Mouse (Mus musculus) midbrain, embryonic 10.5 days (tissue): ENCODE data around the gene Sox1. TPM values are rescaled to one million over a fixed set of nuclear protein-coding genes. Genes with fewer than 3 reads are reported as not detected.

Source experiments
- DNase-seq: peaks from one replicate; pipeline ENCODE4 v3.0.0-alpha.2; 2017; ENCODE audit warnings: low spot score
- H3K27ac ChIP-seq: fragments of 300-500 bp; sonication (generic); replicated peaks from 2 replicates; pipeline ENCODE4 v1.5.1; 2016; ENCODE audit warnings: mild to moderate bottlenecking
- H3K27me3 ChIP-seq: fragments of 300-500 bp; sonication (generic); 2 replicates; pipeline ENCODE4 v1.6.1; 2016; ENCODE audit warnings: low read depth, mild to moderate bottlenecking; ENCODE audit not compliant: poor library complexity, severe bottlenecking
- H3K36me3 ChIP-seq: fragments of 300-500 bp; sonication (generic); 2 replicates; pipeline ENCODE4 v1.6.1; 2016; ENCODE audit warnings: mild to moderate bottlenecking, moderate library complexity
- H3K4me1 ChIP-seq: fragments of 300-500 bp; sonication (generic); 2 replicates; pipeline ENCODE4 v1.6.1; 2016
- H3K4me3 ChIP-seq: fragments of 300-500 bp; sonication (generic); 2 replicates; pipeline ENCODE4 v1.5.1; 2016; ENCODE audit warnings: mild to moderate bottlenecking, moderate library complexity
- H3K9me3 ChIP-seq: fragments of 300-500 bp; sonication (generic); replicated peaks from 2 replicates; pipeline ENCODE4 v1.6.1; 2016; ENCODE audit warnings: mild to moderate bottlenecking
- WGBS: fragments of 180-500 bp; shearing (Covaris S2); methylation state at CpG from one replicate; pipeline ENCODE4 v1.1.7; 2016; 5-methylcytosine and 5-hydroxymethylcytosine counted together
- polyA plus RNA-seq: library from polyadenylated mRNA; unstranded; fragments of >200 nt; fragmentation: Nextera tagmentation; extraction: Ambion mirVana; gene quantifications from 2 replicates; pipeline ENCODE4 v1.2.1, GENCODE M21; 2016

Gene Sox1
- 3.2 and 3.4 TPM in 2 replicates for polyA plus RNA-seq

DNA sequence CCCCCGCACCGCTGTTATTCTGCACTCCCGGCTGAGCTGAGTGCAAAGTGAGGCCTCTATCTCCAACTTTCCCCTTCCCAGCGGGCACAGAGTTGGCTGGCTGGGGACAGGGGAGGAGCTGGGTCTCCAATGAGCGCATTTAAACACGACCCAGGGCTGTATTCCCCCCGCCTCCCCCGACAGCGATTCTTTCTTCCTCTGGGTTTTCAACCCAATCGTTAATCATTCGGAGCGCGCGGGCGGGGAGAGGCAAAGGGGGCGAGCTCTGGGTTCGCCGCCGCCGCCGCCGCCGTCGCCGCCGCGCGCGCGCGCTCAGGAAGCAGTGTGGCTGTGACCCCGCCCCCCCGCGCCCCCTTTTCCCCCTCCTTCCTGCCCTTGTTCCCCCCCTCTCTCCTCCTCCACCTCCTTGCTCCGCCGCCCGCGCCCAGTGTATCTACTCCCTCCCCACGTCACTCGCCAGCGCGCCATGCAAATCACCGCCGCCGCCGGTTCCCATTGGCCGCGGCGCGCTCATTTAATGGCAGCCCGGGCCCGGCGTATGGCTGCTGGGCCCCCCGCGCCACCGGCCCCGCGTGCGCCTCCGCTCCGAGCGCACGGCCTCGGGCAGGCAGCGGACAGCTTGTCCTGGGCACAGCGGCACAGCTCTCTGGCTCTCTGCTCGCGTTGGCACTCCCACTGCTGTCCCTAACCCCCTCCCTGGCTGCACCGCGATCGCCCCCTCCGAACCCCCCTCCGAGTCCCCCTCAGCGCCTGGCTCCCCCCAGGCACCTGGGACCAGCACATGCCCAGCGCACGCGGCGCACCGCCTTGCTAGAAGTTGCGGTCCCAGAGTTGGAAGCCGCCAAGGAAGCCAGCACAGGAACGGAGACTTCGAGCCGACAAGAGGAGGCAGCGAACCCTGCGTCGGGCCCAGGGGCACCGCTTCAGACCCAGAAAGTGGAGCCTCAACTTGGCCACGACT lies at the start of gene Sox1:
Gene Sox1, plus strand, starts transcription at position 225 of the 961 bp plus-strand sequence.
- under 1% methylated on average over 86 of the region's 89 CpGs for WGBS
- Histone ChIP-seq H3K36me3 (peaks cover 19% of the 10 kb centered on the region), H3K4me3 (peak within 1 kb of the TSS; percentile 69), H3K4me1 (peaks cover 75% of the 10 kb centered on the region), H3K27me3 (peaks cover 97% of the 10 kb centered on the region), H3K27ac (peak within 1 kb of the TSS; percentile 97), H3K9me3 (no peaks in the 10 kb centered on the region)
- peak; percentile 97 for DNase-seq

DNA sequence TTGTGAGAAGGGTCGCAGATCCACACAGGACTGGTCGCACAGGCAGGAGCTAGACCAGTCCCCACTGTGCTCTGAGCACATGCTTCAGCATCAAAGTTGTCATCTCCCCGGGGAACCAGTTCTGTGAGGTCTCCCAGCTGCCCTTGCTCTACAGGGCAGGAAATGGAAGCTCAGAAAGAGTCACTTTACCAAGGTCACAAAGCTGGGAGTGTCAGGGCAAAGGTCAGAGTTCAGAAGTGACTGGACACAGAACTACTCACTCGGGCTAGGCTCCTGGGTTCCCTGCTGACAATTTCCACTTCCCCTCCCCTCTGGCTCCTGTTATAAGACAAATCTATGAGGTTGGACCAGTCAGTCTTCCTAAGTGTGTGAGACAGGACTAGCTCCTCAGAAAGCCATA lies 49.2 kb upstream of the Sox1 start:
- H3K27me3 ChIP-seq = peaks cover 70% of the 10 kb centered on the region

DNA sequence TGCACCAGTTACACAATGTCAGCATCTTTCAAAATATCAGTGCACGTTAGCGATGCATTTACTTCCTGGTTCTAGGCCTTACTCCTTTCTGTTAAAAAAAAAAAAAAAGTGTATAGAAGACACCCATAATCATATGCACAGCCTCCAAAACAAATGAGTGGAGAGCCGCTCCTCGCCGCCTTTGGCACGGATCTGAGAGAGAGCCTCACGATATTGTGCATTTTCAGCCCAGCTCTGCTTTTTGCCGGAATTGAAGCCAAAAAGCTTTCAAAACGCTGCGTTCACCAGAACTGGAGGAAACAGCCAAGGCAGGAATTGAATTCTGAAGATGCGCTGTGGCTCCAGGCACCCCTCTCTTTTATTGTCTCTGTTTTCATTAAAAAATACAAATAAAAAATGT lies 48.2 kb upstream of the Sox1 start:
- no peaks in the 10 kb centered on the region for H3K36me3 ChIP-seq
- H3K4me3 ChIP-seq = no peak overlapping the region
- peaks cover 6% of the 10 kb centered on the region; the same call in 1 of the 2 replicates for H3K4me1 ChIP-seq
- H3K9me3 ChIP-seq = no peaks in the 10 kb centered on the region
- 92% methylated on average over 11 of the region's 11 CpGs for WGBS
- peaks cover 68% of the 10 kb centered on the region for H3K27me3 ChIP-seq
- no peak for DNase-seq
- H3K27ac ChIP-seq = no peak overlapping the region

More for the DNA sequence above, 49.2 kb upstream of the Sox1 start:
- Histone ChIP-seq H3K4me1 (peaks cover 6% of the 10 kb centered on the region; the same call in 1 of the 2 replicates), H3K9me3 (no peaks in the 10 kb centered on the region), H3K36me3 (no peaks in the 10 kb centered on the region), H3K27ac (no peak overlapping the region), H3K4me3 (no peak overlapping the region)
- 57% methylated on average over 4 of the region's 4 CpGs for WGBS
- DNase-seq = no peak

DNA sequence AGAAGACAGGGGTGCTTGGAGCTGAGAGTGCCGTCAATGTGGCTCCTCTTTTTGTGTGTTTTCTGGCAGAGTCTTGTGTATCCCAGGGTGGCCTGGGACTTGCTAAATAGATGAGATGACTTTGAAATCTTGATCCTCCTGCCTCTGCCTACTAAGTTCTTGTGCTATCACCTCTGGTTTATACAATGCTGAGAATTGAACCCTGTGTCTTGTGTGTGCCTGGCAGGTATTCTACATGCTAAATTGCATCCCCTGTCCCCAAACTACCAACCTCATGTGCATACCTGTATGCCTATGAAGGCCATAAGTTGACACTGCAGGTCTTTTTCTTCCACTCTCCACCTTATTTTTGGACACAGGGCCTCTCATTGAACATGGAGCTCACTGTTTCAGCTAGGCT lies 46.8 kb upstream of the Sox1 start:
- Histone ChIP-seq H3K4me1 (peaks cover 6% of the 10 kb centered on the region; the same call in 1 of the 2 replicates), H3K9me3 (no peaks in the 10 kb centered on the region; the same call in 1 of the 2 replicates), H3K4me3 (no peak overlapping the region), H3K36me3 (no peaks in the 10 kb centered on the region), H3K27me3 (peaks cover 63% of the 10 kb centered on the region), H3K27ac (no peak overlapping the region)
- WGBS = 85% methylated on average over 1 of the region's 1 CpGs
- no peak for DNase-seq

DNA sequence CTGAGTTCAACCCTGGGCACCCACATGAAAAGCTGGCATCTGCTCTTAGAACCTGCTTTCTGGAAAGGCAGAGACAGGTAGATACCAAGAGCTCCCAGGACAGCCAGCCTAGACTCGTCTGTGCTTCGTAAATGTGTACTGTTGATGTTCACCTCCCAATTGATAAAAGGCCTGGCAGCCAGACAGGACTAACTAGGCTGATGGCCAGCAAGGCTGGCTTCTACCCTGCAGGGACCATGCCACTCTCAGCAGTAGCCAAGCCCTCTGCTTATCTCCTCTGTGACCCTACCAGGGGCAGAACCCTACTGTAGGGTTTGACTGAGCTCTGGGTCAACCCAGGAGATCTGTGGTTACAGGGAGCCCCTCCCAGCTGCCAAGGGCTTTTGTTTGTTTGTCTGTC lies 45.5 kb upstream of the Sox1 start:
- H3K27me3 ChIP-seq = peaks cover 70% of the 10 kb centered on the region
- H3K27ac ChIP-seq = no peak overlapping the region
- no peak for DNase-seq
- H3K9me3 ChIP-seq = no peaks in the 10 kb centered on the region; the same call in 1 of the 2 replicates
- H3K4me1 ChIP-seq = peaks cover 10% of the 10 kb centered on the region; the same call in 1 of the 2 replicates
- H3K36me3 ChIP-seq = no peaks in the 10 kb centered on the region
- 74% methylated on average over 2 of the region's 2 CpGs for WGBS
- no peak overlapping the region for H3K4me3 ChIP-seq

DNA sequence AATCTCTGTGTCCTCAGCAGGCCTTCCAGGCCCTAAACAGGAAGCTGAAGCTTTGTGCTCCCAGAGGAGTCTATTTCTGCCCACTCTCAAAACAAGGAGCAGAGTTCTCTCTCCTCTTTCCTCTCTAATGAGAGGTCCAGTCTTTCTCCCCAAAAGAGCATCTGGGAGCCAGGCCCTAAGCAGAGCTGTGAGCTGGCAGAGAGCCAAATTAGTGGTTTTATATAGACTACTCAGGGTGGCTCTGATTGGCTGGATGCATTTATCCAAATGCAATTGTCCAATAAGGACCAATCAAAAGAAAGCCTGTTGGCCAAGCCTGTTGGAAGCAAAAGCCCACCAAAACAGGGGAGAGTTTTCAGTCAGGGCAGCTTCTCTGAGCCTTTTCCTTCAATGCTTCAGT lies 44.0 kb upstream of the Sox1 start:
- H3K27me3 ChIP-seq = peaks cover 58% of the 10 kb centered on the region
- H3K36me3 ChIP-seq = no peaks in the 10 kb centered on the region
- no peak overlapping the region for H3K4me3 ChIP-seq
- peaks cover 6% of the 10 kb centered on the region; the same call in 1 of the 2 replicates for H3K4me1 ChIP-seq
- no peaks in the 10 kb centered on the region; the same call in 1 of the 2 replicates for H3K9me3 ChIP-seq
- DNase-seq = no peak
- H3K27ac ChIP-seq = no peak overlapping the region

DNA sequence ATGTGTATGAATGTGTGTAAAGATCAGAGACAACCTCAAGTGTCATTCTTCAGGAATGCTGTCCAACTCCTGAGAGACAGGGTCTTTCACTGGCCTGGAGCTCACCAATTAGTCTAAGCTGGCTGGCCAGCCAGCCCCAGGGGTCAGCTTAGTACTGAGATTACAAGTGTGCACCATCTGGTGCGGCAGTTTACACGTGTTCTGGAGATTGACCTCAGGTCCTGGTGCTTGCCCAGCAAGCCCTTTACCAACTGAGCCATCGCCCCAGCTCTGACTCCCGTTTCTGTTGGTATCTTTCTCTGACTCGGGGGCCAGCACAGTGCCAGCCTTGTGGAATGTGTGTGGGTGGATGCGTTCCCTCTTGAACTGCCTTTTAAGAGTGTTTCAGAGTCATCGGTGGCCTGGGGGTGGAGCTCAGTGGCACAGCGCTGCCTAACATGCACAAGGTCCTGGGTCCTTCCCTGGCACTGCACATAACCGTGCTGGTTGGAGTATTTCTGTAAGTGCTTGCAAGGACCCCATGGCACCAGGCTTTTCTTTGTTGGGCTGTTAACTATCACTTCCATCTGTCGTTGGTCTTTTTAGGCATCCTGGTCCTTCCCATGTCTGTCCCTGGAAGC lies 40.6 kb upstream of the Sox1 start:
- H3K9me3 ChIP-seq = no peaks in the 10 kb centered on the region; the same call in 1 of the 2 replicates
- H3K27me3 ChIP-seq = peaks cover 62% of the 10 kb centered on the region
- no peak overlapping the region for H3K27ac ChIP-seq
- H3K4me1 ChIP-seq = peaks cover 5% of the 10 kb centered on the region; the same call in 1 of the 2 replicates
- peak; percentile 23 for DNase-seq
- no peak overlapping the region for H3K4me3 ChIP-seq
- 69% methylated on average over 10 of the region's 10 CpGs for WGBS
- no peaks in the 10 kb centered on the region for H3K36me3 ChIP-seq

DNA sequence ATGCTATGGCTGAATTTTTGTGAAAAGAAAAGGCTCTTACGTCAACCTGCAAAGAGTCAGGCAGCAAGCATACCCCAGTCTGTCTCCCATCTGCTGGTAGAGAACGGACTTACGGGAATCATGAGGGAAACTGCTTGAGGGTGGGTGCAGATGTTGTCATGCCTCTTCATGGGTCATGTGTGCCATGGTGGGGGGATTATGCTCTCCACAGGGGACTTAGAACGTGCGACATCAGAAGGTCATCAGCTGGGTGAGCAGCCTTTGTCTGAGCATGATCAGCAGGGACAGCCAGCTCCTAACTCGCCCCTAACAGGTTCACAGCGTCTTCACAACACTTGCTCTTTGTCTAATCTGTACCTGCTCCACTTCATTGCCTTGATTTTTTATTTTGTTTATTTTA lies 26.9 kb upstream of the Sox1 start:
- no peak for DNase-seq
- H3K4me1 ChIP-seq = peaks cover 10% of the 10 kb centered on the region
- WGBS = 47% methylated on average over 7 of the region's 7 CpGs
- H3K9me3 ChIP-seq = no peaks in the 10 kb centered on the region; the same call in 1 of the 2 replicates
- H3K27ac ChIP-seq = no peak overlapping the region
- no peak overlapping the region for H3K4me3 ChIP-seq
- H3K27me3 ChIP-seq = peaks cover 30% of the 10 kb centered on the region
- no peaks in the 10 kb centered on the region for H3K36me3 ChIP-seq

DNA sequence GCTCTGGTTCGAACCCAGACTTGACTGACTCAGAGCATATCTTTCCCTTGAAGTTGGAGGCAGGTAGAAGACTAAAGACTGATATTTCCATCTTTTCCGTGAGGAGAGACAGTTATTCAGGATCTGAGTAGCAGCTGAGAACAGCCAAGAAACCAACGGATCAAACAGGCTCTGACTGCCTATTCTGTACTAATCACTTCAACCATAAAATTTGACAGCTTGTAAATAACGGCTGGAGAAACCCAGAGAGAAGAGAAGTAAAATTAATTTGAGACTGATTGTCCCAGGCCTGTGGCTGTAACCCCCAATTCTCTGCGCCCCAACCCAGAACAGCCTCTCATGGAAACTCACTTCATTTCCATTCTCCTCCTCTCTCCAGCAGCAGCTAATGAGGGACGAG lies 26.2 kb upstream of the Sox1 start:
- WGBS = 72% methylated on average over 6 of the region's 6 CpGs
- Histone ChIP-seq H3K9me3 (no peaks in the 10 kb centered on the region; the same call in 1 of the 2 replicates), H3K27ac (no peak overlapping the region), H3K27me3 (peaks cover 29% of the 10 kb centered on the region), H3K4me3 (no peak overlapping the region), H3K36me3 (no peaks in the 10 kb centered on the region), H3K4me1 (peaks cover 10% of the 10 kb centered on the region)
- no peak for DNase-seq

DNA sequence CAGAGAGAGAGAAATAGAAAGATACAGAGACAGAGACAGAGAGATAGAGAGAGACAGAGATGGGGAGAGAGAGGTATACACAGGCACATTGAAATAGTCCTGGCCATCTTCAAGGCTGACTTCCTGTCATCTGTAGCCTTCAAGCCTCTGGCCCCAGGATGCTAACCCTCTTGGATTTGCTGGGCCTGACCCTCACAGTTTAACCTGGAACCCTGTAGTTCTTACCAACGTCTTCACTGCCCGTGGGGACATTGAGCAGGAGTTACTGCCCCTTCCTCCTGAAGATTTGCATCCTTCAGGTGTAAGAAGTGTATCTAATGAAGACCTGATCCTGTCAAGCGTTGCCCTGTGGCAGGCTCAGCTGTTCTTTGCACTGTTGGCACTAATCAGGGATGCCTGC lies 14.0 kb upstream of the Sox1 start:
- WGBS = 69% methylated on average over 3 of the region's 3 CpGs
- Histone ChIP-seq H3K9me3 (no peaks in the 10 kb centered on the region), H3K27me3 (peaks cover 76% of the 10 kb centered on the region), H3K36me3 (no peaks in the 10 kb centered on the region), H3K4me1 (peaks cover 38% of the 10 kb centered on the region), H3K27ac (no peak overlapping the region), H3K4me3 (no peak overlapping the region)
- DNase-seq = no peak

DNA sequence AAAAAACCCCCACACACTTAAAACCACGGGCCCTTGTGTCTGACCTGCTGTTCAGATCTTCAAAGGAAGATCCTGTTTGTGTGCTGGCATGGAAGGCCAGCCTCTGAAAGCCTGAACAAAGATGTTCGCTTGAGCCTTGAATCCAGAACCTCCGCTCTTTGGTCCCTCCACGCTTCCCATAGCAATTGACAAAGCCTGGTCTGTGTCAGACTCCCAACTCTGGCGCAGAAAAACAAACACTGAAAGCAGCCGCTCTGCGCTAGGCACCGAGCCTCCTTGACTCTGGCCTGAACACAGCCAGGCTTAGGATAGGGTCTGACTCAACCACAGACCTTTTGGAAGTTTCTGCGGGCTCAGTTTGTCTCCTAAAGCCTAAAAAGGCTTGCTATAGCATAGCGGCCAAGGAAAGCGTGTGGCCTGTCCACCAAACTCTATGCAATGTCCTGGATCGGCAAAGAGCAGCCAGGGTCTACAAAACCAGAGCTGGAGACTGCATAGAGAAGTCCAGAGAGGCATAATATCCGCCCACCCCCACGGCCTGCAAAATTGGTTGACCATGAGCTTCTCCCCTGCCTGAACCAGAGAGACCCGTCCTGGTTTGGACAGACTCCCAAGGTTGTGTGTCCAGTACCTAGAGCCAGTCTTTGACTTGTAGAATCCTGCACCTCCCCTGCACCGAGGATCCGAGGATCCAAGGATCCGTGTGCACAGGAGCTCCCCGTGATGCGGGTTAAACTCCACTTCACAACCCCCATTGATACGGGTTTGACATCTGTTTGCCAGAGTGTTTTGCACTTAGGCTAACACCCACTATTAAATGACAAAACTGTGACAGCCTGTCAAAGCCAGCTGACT lies 12.2 kb upstream of the Sox1 start:
- WGBS = 2% methylated on average over 21 of the region's 21 CpGs
- DNase-seq = peak; percentile 50
- peaks cover 56% of the 10 kb centered on the region for H3K4me1 ChIP-seq
- no peaks in the 10 kb centered on the region for H3K36me3 ChIP-seq
- H3K9me3 ChIP-seq = no peaks in the 10 kb centered on the region
- peaks cover 90% of the 10 kb centered on the region for H3K27me3 ChIP-seq
- H3K27ac ChIP-seq = no peak overlapping the region
- peak overlapping the region; percentile 26 for H3K4me3 ChIP-seq
